Mouse (Mus musculus) T-helper 2 cell (primary cell): ENCODE data around the gene Snx6.
"Not testable (repeated sequence)": the region's sequence is repeated elsewhere in the genome, so short reads cannot be mapped to it uniquely, and the experiment has no call there.

Experiments used
- in situ Hi-C: fragments of 300-600 bp; cut with MboI, MseI; formaldehyde crosslinking; loops from one replicate; pipeline ENCODE4 v1.15.1; 2025; ENCODE audit warnings: high pct_unique_total_duplicates

Gene Snx6

GRCm38 (mm10) chr12:54795153-54795998 is at the start of gene Snx6:
Snx6 (minus strand) TSS chr12:54795703.
- in situ Hi-C loops: no loop called here

DNA sequence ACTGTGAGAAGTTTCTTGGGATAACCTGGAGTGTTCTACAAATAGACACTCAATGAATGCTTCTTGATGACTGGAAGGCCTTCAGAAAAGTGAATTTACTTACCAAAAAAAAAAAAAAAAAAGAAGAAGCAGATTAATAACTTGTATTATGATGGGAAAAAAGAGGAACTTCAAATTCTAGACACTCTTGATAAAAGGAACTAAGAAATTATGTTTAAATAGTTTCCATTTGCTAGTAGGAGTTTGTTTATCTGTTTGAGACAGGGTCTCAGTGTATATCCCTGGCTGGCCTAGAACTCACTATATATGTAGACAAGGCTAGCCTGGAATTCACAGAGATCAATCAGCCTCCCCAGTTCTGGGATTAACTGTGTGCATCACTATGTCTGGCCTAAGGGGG is 48.9 kb upstream of the Snx6 start:
- in situ Hi-C loops: no loop called here

DNA sequence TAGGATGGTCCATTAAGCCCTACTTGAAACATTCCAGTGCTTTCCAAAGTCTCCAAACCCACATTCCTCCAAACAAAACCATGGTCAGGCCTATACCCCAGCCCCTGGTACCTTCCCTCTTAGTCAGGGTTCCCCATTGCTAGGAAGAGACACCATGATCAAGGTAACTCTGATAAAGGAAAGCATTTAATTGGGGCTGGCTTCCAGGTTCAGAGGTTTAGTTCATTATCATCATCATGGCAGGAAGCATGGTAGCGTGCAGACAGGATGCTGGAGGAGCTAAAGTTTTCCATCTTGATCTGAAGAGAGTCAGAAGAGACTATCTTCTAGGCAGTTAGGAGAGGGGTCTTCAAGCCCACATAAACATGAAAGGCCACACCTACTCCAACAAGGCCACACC is 46.1 kb upstream of the Snx6 start:
- in situ Hi-C loops: no loop called here

GRCm38 (mm10) chr12:54839815-54840214 is 44.3 kb upstream of the Snx6 start:
- in situ Hi-C loops: loop anchor here (5.0 kb wide), 1 partner anchor 37 kb away; no protein-coding TSS in a partner anchor

DNA sequence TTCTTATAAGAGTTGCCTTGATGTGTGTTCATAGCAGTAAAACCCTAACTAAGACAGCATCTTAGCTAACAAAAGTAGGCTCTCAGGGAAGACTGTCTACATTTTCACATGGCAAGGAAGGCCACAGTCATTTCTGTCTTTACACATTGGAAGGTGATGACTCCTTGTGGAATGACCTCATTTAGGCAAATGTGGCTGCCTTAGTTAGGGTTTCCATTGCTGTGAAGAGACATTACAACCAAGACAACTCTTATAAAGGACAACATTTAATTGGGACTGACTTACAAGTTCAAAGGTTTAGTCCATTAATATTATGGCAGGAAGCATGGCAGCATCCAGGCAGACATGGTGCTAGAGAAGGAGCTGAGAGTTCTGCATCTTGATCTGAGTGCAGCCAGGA is 43.4 kb upstream of the Snx6 start:
- in situ Hi-C loops: loop anchor here (5.0 kb wide), 1 partner anchor 38 kb away; no protein-coding TSS in a partner anchor

DNA sequence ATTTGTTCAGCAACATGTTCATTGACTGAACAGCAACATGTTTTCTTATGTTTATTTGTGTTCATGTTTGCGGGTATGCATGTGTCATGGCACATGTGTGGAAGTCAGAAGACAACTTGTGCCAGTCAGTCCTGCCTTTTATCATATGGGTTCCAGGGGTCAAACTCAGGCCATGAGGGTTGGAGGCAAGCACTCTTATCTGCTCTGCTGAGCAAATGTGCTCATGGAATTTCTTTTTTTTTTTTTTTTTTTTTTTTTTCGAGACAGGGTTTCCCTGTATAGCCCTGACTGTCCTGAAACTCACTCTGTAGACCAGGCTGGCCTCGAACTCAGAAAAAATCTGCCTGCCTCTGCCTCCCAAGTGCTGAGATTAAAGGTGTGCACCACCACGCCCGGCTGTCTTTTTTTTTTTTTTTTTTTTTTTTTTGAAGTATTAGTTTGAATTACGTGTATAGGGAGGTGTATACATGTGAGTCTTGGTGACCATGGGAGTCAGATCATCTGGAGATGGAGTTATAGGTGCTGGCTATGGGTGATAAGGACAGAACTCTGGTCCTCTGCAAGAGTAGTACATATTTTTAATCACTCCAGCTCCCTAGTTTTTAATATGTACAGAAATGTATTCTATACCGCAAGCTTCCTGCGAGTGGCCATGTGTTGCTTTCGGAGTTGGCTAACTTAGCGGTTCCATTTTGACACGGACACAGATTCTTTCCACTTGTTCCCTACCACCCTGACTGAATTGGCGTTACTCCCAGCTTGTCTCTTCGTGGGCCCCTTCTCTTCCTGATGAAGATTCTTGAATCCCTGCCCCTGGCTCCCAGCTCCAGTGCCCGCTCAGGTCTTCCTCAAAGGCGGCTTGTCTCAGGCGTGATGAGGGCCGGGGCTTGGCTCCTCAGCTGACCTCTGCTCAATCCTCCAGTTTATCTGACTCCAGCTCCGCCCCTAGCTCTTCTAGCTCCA is 40.4 kb upstream of the Snx6 start:
- in situ Hi-C loops: loop anchor here (5.0 kb wide), 1 partner anchor 41 kb away; no protein-coding TSS in a partner anchor

- in situ Hi-C loops: loop anchor here (5.0 kb wide), 1 partner anchor 42 kb away; no protein-coding TSS in a partner anchor
These were observed 39.5 kb upstream of the Snx6 start for GRCm38 (mm10) chr12:54834925-54835447.

GRCm38 (mm10) chr12:54833856-54834399 is 38.4 kb upstream of the Snx6 start:
- in situ Hi-C loops: no loop called here

DNA sequence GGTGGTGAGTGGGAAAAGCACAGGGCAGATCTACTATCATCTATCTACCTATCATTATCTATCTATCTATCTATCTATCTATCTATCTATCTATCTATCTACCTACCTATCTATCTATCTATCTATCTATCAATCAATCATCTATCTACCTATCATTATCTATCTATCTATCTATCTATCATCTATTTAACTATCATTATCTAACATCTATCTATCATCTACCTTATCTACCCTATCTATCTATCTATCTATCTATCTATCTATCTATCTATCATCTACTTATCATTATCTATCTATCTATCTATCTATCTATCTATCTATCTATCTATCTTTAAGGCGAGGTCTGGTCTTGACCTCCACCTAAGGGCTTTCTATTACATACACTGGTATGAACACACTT is 36.4 kb upstream of the Snx6 start:
- in situ Hi-C loops: not testable (repeated sequence)

- in situ Hi-C loops: no loop called here
These were observed 35.1 kb upstream of the Snx6 start for GRCm38 (mm10) chr12:54830574-54830973.

- in situ Hi-C loops: no loop called here
These were observed 34.4 kb upstream of the Snx6 start for GRCm38 (mm10) chr12:54829876-54830275.

DNA sequence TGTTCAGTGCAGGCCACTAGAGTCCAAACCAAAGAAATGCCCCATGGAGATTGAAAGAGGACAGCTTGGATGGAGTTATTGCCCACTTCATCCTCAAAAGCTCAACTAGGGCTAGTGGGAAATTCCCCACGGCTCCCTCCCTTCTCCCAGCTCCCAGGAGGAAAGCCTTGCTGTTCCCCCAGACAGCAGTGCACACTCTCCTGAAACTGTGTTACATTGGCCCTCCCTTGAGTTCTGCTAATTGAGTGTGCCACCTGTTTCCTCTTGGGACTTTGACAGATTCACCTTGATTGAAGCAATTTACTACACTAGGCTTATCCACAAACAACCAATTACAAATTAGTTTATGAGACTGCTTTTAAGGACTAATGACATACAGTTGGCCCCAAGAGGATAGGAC is 32.5 kb upstream of the Snx6 start:
- in situ Hi-C loops: no loop called here

DNA sequence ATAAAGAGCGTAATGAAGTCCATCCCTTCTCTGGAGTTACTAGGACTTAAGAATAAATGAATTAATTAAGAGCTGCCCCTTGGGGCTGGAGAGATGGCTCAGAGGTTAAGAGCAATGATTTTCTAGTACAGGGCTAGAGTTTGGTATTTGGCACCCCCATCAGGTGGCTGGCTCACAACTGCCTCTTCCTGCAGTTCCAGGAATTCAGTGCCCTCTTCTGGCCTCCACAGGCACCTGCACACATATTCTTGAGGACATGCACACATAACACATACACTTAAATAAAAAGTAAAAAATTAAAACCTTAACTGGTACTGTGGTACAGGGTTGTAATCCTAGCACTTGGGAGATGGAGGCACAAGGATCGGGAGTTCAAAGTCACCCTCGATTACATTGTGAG is 29.7 kb upstream of the Snx6 start:
- in situ Hi-C loops: no loop called here

- in situ Hi-C loops: no loop called here
These were observed 27.4 kb upstream of the Snx6 start for GRCm38 (mm10) chr12:54822836-54823426.

DNA sequence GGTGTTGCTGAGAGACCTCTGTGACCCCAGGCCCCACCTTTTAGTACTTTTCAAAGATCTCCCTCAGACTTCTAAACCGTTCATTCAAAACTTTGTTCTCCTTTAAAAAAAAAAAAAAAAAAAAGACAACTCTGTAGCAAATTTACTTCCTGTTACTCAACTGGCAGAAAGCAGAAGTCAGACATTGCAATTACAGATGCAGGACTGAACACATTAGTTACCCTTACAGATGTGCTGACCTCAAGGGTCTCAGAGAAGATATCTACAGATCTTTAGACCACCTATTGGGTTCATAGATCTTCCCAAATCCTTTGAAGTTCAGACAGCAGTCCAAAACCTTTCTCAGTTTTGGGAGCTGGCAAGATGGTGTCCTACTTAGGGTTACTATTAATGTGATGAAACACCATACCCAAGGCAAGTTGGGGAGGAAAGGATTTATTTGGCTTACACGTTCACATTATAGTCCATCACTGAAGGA is 25.2 kb upstream of the Snx6 start:
- in situ Hi-C loops: no loop called here

DNA sequence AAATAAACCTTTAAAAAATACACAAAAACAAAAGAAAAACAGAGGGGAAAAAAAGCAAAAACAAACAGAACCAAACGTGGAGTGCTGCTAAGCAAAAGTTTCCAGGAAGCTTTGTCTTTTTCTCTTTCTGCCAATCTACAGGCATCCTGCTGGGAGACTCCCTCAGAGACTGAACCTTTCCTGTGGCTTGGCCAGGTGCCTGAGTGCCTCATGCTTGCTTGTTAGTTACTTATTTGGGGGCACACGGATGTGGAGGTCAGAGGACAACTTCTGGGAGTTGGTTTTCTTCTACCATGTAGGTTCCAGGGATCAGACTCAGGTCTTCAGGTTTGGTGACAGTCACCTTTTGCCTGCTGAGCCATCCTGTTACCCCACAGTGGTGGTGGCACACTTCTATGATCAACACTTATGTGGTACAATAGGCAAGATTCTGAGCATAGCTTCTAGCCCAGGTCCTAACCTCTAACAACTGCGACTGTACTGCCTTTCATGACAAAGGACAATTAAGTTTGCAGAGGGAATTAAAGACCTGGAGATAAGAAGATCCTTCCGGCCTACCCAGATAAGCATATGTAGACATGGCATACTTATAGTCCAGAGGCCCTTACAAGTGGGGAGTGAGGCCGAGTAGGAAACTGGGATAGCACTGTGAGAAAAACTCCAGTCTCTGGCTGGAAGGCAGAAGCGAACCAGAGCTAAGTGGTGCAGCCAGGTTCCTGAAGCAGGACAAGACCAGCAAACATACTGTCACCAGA is 23.9 kb upstream of the Snx6 start:
- in situ Hi-C loops: no loop called here

DNA sequence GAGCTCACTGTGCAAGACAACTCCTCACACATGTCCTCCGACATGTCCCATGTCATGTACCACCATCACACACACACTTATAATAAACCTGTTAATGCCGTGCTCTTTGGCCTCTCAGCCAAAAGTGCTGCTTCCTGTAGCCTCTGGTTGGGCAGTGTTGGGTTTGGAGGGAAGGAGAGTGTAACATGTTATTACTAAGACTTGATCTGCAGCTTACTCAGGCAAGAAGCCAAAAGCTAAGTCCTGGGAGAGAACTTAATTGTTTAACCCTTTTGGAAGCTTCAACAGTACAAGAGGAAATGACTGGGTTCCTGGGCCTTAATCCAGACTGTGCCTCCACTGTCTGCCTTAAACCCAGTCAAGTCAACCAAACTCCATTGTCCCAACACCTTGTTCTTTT is 14.6 kb upstream of the Snx6 start:
- in situ Hi-C loops: no loop called here

GRCm38 (mm10) chr12:54807481-54807880 is 12.0 kb upstream of the Snx6 start:
- in situ Hi-C loops: no loop called here

- in situ Hi-C loops: no loop called here
These were observed 10.6 kb upstream of the Snx6 start for GRCm38 (mm10) chr12:54806131-54806530.

DNA sequence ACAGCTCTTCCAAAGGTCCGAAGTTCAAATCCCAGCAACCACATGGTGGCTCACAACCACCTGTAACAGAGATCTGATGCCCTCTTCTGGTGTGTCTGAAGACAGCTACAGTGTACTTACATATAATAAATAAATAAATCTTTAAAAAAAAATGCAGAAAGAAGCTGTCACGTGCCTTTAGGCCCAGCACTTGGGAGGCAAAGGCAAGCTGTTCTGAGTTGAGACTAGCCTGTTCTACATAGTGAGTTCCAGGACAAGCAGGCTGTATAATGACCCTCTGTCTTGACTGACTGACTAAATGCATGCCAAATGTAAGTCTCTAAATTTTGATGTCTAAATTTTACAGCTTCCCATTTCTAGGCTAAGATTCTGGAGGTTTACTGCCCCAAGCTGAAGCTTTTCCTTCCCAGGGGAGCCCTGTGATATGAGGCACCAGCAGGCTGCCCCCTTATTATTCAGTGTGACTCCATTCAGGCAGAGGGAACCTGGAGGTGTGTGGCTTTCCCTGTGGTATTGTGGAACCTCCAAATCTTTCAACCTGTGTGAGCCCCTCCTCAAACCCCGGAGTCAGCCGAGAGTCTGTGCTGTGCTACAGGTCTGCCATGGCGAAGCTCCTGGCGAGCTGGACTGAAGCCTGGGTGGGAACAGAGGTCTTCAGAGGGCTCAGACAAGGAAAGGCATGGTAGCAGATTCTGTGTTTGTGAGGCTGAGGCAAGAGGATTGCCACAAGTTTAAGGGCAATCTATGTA is 9.9 kb upstream of the Snx6 start:
- in situ Hi-C loops: no loop called here
